Mouse (Mus musculus) liver, postnatal 0 days (tissue): ENCODE measurements around the gene Hbs1l. TPM values are rescaled to one million over a fixed set of nuclear protein-coding genes. Genes with fewer than 3 reads are reported as not detected.

Experiments used
- ATAC-seq: fragments of 200-750 bp; cut with Nextera tagmentation; 2 replicates; pipeline ENCODE4 v1.8.0; 2017; ENCODE audit warnings: mild to moderate bottlenecking, moderate library complexity
- DNase-seq: peaks from one replicate; pipeline ENCODE4 v3.0.0-alpha.2; 2016
- H3K27ac ChIP-seq: fragments of 300-500 bp; sonication (generic); 2 replicates; pipeline ENCODE4 v1.5.1; 2014; ENCODE audit warnings: antibody characterized with exemption, moderate library complexity, mild to moderate bottlenecking, low read depth
- H3K27me3 ChIP-seq: fragments of 300-500 bp; sonication (generic); 2 replicates; pipeline ENCODE4 v1.6.1; 2014; ENCODE audit warnings: low read length, control low read depth, mixed read lengths; ENCODE audit not compliant: insufficient read depth
- H3K36me3 ChIP-seq: fragments of 300-500 bp; sonication (generic); replicated peaks from 2 replicates; pipeline ENCODE4 v1.6.1; 2014; ENCODE audit warnings: mild to moderate bottlenecking, control low read depth, low read length, moderate library complexity, mixed read lengths; ENCODE audit not compliant: insufficient read depth
- H3K4me1 ChIP-seq: fragments of 300-500 bp; sonication (generic); 2 replicates; pipeline ENCODE4 v1.6.1; 2014; ENCODE audit warnings: antibody characterized with exemption, mild to moderate bottlenecking, control low read depth; ENCODE audit not compliant: insufficient read depth
- H3K4me2 ChIP-seq: fragments of 300-500 bp; sonication (generic); 2 replicates; pipeline ENCODE4 v1.6.1; 2014; ENCODE audit warnings: low read depth, mild to moderate bottlenecking, low read length, moderate library complexity, mixed read lengths
- H3K4me3 ChIP-seq: fragments of 300-500 bp; sonication (generic); 2 replicates; pipeline ENCODE4 v1.5.1; 2014; ENCODE audit warnings: low read depth, low read length
- H3K9ac ChIP-seq: fragments of 300-500 bp; sonication (generic); replicated peaks from 2 replicates; pipeline ENCODE4 v1.6.1; 2014; ENCODE audit warnings: mild to moderate bottlenecking, moderate library complexity
- H3K9me3 ChIP-seq: fragments of 300-500 bp; sonication (generic); 2 replicates; pipeline ENCODE4 v1.6.1; 2016; ENCODE audit warnings: mild to moderate bottlenecking, control low read depth, low read length, mixed read lengths
- CTCF ChIP-seq: sonication (generic); IDR thresholded peaks from 2 replicates; pipeline ENCODE4 v1.5.1; 2016; ENCODE audit warnings: antibody characterized with exemption, low read depth
- EP300 ChIP-seq: IDR thresholded peaks from 2 replicates; pipeline ENCODE4 v1.6.1; 2016; ENCODE audit warnings: antibody characterized with exemption, low read depth, mild to moderate bottlenecking
- WGBS: fragments of 180-500 bp; shearing (Covaris S2); extraction: QIAGEN DNeasy Blood & Tissue Kit; methylation state at CpG from one replicate; pipeline ENCODE4 v1.1.7; 2014; ENCODE audit not compliant: insufficient replicate concordance; 5-methylcytosine and 5-hydroxymethylcytosine counted together
- polyA plus RNA-seq: library from polyadenylated mRNA; unstranded; fragments of >200 nt; fragmentation: Nextera tagmentation; extraction: Ambion mirVana; gene quantifications from 2 replicates; pipeline ENCODE4 v1.2.1, GENCODE M21; 2015

The Hbs1l gene
- polyA plus RNA-seq, 1 experiment from 2014 or later: 50.9 TPM

- Histone ChIP-seq H3K4me2 (no peak overlapping the region), H3K4me1 (no peaks in the 10 kb centered on the region), H3K36me3 (peaks cover 43% of the 10 kb centered on the region), H3K9me3 (no peaks in the 10 kb centered on the region), H3K9ac (no peak overlapping the region), H3K27ac (no peak overlapping the region), H3K27me3 (no peaks in the 10 kb centered on the region), H3K4me3 (no peak overlapping the region)
- no peak for TF ChIP-seq CTCF
- TF ChIP-seq EP300: no peak
- WGBS: 91% methylated on average over 2 of the region's 2 CpGs
- ATAC-seq (no peak), DNase-seq (no peak)
These were observed 73.8 kb downstream of the Hbs1l start for GRCm38 (mm10) chr10:21369586-21369985.

- Histone ChIP-seq H3K27ac (no peak overlapping the region), H3K4me2 (no peak overlapping the region)
These were observed 76.5 kb downstream of the Hbs1l start for GRCm38 (mm10) chr10:21372271-21372670.

GRCm38 (mm10) chr10:21376682-21377473 lies 81.1 kb downstream of the Hbs1l start, which contains the start of gene Aldh8a1:
TSS of gene Aldh8a1 (plus strand) at chr10:21377291.
- H3K4me1 ChIP-seq: no peaks in the 10 kb centered on the region
- H3K9ac ChIP-seq: peak within 1 kb of the TSS; percentile 50
- peak within 1 kb of the TSS; percentile 36 for H3K4me3 ChIP-seq
- ATAC-seq (peak; percentile 83), DNase-seq (peak; percentile 47)
- TF ChIP-seq EP300 (no peak; the same call in 1 of the 2 replicates), CTCF (no peak)
- H3K36me3 ChIP-seq: no peaks in the 10 kb centered on the region
- 65% methylated on average over 13 of the region's 13 CpGs for WGBS
- H3K4me2 ChIP-seq: peak within 1 kb of the TSS; percentile 36
- H3K27me3 ChIP-seq: no peaks in the 10 kb centered on the region
- H3K27ac ChIP-seq: peak within 1 kb of the TSS; percentile 83
- H3K9me3 ChIP-seq: no peaks in the 10 kb centered on the region

More at GRCm38 (mm10) chr10:21372271-21372670, 76.5 kb downstream of the Hbs1l start:
- no peaks in the 10 kb centered on the region for H3K27me3 ChIP-seq
- DNase-seq (no peak), ATAC-seq (no peak)
- H3K4me3 ChIP-seq: no peak overlapping the region
- H3K9ac ChIP-seq: no peak overlapping the region
- TF ChIP-seq CTCF: no peak
- TF ChIP-seq EP300: no peak
- H3K9me3 ChIP-seq: no peaks in the 10 kb centered on the region
- H3K36me3 ChIP-seq: peaks cover 23% of the 10 kb centered on the region
- WGBS: 91% methylated on average over 6 of the region's 6 CpGs
- H3K4me1 ChIP-seq: no peaks in the 10 kb centered on the region

- Histone ChIP-seq H3K27ac (peak overlapping the region; percentile 83), H3K27me3 (no peaks in the 10 kb centered on the region), H3K9ac (peak overlapping the region; percentile 48; the same call in 1 of the 2 replicates), H3K4me1 (no peaks in the 10 kb centered on the region), H3K9me3 (no peaks in the 10 kb centered on the region), H3K36me3 (no peaks in the 10 kb centered on the region; the same call in 1 of the 2 replicates), H3K4me3 (peak overlapping the region; percentile 36), H3K4me2 (peak overlapping the region; percentile 64)
- DNase-seq: peak; percentile 60
- no peak for TF ChIP-seq EP300
- TF ChIP-seq CTCF: peak; percentile 81
- peak; percentile 79 for ATAC-seq
- WGBS: 39% methylated on average over 9 of the region's 9 CpGs
These were observed 82.6 kb downstream of the Hbs1l start for GRCm38 (mm10) chr10:21378196-21378944.

GRCm38 (mm10) chr10:21382914-21383313 lies 87.1 kb downstream of the Hbs1l start:
- H3K9me3 ChIP-seq: no peaks in the 10 kb centered on the region
- H3K9ac ChIP-seq: no peak overlapping the region
- peaks cover 4% of the 10 kb centered on the region; the same call in 1 of the 2 replicates for H3K36me3 ChIP-seq
- H3K27ac ChIP-seq: no peak overlapping the region
- DNase-seq (no peak), ATAC-seq (no peak)
- no peak overlapping the region for H3K4me3 ChIP-seq
- no peaks in the 10 kb centered on the region for H3K27me3 ChIP-seq
- H3K4me2 ChIP-seq: no peak overlapping the region
- TF ChIP-seq CTCF (peak; percentile 79), EP300 (peak; percentile 24; the same call in 1 of the 2 replicates)
- no peaks in the 10 kb centered on the region for H3K4me1 ChIP-seq
- 14% methylated on average over 6 of the region's 6 CpGs for WGBS

- DNase-seq (no peak), ATAC-seq (no peak)
- H3K36me3 ChIP-seq: peaks cover 6% of the 10 kb centered on the region; the same call in 1 of the 2 replicates
- no peaks in the 10 kb centered on the region for H3K27me3 ChIP-seq
- H3K4me2 ChIP-seq: no peak overlapping the region
- TF ChIP-seq EP300: no peak
- TF ChIP-seq CTCF: no peak
- 34% methylated on average over 3 of the region's 3 CpGs for WGBS
- H3K9ac ChIP-seq: no peak overlapping the region
- no peaks in the 10 kb centered on the region for H3K9me3 ChIP-seq
- no peak overlapping the region for H3K4me3 ChIP-seq
- H3K4me1 ChIP-seq: no peaks in the 10 kb centered on the region
- no peak overlapping the region for H3K27ac ChIP-seq
These were observed 89.4 kb downstream of the Hbs1l start for GRCm38 (mm10) chr10:21385111-21385663.
